Mouse (Mus musculus): Measurements from ENCODE around the gene Taar2.

Gene Taar2

DNA sequence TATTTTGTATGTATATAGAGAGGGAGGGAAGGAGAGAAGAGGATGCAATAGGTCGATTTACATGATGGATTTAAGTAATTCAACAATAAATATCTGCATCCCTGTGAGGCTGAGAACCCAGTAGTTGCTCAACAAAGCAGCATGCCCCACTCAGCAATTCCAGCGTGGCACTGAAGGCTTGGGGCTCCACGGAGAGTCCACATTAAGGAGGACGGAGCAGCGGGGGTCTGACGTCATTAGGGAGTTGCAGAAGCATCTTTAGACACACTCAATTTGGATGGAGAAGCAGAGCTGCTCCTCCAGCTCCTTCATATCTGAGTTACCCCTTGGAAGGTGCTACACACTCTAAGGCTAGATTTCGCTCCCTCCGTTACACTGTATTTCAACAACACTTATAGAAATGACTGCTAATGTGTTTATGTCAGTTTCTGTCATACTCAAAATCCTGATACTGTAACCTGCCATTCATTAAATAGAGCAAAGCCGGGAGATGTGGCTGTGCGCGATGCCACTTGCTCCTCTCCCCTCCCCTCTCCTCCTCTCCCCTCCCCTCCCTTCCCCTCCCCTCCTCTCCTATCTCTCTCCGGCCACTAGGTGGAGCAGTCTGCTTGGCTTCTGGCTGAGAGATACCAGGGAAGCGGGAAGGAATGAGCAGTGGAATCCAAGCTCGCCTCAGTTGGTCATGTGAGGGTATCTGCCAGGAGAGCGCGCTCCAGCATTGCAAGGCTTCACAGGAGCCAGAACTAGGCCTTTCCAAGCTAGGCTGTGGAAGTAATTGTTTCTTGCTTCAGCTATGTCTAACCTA lies 40.7 kb downstream of the Taar2 start:
- DNase-seq (ENCODE audit: low read depth, low spot score) = peak; percentile 59

DNA sequence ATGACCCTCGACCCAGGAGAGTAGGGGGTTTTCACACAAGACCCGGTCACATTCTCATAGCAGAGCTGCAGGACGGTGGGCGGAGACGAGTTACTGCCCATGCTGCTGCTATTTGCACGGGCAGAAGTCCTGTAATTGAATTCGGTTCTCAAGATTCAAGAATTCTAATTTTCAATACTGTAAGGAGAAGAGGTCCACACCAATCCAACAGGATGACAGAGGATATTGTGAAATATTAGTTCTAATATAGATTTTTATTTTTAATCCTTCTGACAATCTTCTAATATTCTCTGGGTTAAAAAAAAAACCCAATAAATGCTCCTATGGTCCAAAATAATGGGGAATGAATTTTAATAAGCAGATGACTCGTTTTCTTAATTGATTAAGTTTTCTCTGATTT lies 47.2 kb downstream of the Taar2 start, which contains the start of gene Taar6:
Gene Taar6, minus strand, starts transcription at position 101 of the 400 bp plus-strand sequence.
- no peak for DNase-seq (ENCODE audit: low read depth, low spot score)

DNA sequence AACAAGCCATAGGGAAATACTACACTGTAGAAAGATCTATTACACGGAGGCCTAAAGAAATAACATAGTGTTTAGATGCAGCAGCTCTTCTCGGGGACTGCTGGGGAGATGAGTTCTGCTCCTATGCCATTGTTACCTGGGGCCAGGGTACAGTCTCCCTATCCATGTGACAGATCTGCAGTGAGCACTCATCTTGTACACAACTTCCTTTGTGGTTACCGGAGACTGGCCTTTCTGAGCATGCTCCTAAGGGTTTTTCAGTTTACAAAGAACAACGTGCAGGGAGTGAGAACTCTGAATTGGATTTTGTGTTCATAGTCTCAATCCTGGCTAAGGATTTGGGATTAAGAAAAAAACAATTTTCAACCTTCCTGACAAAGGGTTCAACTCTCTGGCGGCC lies 48.0 kb downstream of the Taar2 start:
- DNase-seq (ENCODE audit: low read depth, low spot score) = no peak

All from WW6 (cell line).